Mouse (Mus musculus) hindlimb bud, embryonic 11.5 days (tissue): ENCODE data around the gene Dennd2a.

ENCODE experiments used
- DNase-seq: peaks from one replicate; pipeline ENCODE4 v3.0.0-alpha.2; 2012; ENCODE audit warnings: low read depth, low spot score; ENCODE audit errors: extremely low spot score

Dennd2a gene

DNA sequence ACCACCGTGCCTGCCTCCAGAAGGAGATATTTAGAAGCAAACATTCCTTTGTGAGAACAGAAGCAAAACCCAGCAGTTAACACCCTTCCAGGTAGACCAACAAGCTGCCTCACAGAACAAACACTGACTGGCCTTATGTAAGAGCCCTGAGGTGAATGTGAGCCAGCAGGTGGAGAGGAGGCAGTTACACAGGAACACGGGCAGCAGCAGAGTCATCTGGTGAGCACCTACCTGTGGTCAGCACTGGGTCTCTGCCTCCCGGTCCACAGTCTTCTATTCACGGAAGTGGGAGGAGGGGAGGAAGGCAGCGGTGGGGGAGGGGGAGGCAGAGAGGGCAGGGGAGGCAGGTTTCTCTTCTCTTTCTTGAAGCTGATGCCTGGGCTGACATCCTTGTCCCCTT is 35.2 kb downstream of the Dennd2a start:
- no peak for DNase-seq

DNA sequence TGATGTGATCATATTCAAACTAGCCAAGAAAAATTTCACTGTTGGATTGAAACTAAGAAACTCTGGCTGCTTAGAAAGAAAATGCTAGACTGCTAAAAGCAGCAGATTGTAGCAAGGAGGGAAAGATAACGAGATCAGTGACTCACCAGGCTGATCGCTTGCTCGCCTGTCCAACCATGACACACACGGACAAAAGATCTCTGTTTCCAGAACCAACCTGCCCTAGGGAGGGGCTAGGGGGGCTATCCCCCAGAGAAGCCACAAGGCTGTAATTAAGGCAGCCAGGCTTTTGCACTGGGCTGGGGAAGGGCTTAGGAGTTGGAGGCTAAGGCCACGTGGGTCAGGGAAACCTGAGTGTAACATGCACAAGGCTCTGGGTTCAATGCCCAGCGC is 41.9 kb downstream of the Dennd2a start:
- no peak for DNase-seq

DNA sequence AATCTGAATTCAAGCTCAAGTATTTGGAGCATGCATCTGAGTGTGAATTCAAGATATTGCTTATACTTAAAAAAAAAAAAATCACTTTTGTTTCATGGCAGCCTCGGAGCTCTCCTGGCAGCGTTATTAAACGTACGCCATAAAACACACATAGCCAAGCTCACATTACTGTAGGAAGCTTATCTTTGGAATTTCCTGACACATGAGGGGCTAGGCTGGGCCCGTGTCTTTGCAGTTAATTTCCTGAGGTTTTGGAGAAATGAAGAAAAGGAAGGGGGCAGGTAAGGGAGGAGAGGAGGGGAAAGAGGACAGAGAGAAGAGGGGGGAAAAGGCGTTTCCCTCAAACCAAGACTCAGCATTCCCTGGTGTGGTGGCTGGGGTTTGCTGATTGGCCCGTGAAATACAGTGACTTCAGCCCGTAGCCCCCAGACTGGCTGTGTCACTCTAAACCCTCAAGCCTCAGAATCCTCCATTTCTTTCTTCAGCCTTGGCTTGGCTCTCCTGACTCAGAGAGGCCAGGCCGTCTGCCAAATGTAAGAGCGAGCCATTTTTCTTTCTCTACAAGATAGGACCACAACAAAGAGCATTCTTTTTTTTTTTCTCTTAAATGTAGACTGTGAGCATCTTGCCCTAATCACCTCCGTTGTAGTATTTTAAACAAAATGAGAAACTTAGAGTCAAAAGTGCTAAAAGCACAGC is 42.5 kb downstream of the Dennd2a start:
- DNase-seq, result no peak

DNA sequence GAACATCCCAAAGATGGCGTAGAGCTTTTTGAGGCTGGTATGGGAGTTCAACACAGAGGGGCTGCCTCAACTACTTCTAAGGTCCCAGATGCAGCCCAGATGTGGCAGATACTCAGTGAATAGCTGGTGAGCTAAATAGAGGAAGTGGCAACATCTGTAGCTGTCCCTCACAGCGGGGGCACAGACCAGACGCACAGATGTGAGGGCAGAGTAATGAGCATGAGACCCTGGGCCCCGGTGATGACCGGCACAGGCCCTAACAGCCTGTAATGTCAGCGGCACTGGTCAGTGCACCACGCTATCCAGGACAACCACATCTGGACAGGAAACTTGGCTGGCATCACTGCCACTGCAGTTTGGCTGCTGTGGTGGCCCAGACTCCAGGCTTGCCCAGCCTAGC is 54.2 kb downstream of the Dennd2a start:
- no peak for DNase-seq

DNA sequence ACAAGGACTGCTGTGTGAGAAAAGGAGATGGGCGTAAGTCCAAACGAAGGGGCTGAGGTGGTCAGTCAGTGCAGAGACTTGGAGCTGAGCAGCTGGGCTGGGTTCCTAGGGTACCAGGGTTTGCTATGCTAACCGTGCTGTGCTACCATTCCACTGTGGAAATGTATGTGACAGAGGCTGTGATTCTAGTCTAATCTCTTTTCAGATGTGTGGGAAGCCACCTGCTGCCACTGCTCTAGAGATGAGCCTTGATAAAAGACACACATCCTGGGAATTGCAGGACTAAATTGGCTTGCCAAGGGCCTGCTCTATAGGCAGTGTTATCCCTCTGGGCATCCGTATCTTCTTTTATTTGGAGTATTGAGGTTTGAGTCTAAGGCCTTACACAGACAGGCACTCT is 60.5 kb downstream of the Dennd2a start:
- DNase-seq, result no peak

DNA sequence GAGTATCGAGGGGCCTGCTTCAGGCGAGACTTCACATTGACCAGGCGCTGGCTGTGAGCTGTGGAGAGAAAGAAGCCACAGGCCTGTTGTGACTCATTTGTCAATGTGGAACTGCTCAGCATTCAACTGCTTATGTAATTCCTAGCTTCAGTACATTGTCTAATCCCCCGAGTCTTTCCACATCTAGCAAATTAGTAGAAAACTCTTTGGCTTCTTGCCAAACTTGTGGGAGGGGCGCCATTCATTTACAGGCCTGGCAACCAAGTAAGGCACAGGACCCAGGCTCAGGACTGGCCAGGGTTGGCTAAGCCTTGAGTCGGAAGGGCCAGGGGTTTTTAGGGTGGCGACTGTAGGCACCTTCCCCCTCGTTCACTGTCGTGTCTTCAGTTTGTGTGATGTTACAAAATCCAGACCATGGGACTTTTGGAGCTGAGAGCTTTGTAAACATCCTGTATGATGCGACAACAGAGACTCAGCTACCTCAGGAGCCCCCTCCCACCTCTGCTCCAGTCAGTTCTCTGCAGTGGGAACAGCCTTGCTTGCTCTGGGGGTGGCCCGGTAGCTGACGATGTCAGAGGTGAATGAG is 64.4 kb downstream of the Dennd2a start:
- DNase-seq, result no peak

DNA sequence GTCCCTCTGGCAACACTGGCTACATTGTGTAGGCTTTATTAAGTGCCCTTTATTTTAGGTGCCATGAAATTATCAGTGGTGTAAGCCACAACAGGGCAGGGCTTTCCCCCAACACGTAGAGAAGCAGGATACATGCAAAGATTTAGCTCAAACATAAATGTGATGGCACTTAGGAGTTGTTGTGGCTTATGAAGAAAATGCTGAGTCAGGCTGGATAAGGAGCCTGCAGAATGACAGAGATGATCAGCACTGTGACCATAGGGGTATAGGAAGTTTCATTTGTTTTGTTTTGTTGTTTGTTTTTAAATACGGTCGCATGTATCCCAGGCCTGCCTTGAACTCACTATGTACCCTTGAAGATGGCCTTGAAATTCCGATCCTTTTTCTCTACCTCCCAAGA is 65.5 kb downstream of the Dennd2a start:
- DNase-seq, result no peak

DNA sequence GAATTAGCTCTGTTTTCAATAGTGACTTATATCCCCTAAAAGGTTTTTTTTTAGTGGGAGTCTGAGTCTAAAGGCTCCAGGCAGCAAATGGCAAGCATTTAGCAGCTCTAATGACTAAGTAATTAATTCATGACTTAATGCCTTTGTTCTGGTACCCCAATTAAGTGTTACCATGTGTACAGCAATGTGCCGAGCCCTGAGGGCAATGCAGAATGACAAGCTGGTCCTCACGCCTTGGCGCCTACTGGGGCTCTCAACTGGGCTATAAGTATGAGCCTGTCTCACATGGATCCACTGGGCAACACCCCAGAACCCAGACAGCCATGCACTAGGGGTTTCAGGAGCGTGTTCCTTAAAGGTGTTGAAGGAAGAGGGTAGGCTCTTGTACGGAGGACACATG is 66.5 kb downstream of the Dennd2a start:
- DNase-seq, result no peak

DNA sequence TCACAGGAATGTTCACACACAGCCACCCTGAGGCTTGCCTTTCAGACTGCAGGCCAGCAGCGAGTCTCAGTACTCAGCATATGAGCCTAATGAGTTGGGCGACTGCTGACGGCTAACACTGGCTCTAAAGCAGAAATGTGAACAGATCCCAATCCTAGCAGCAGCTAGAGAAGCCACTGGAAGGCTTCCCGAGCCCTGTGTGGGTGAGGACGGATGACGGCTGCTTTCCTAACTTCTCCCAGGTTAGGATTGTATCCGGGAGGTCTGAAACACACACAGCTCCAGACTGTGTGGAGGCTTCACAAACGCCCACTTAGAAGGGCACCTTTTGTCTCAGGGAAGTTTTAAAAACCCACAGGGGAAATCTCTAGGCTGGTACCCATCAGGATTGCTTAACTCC is 69.4 kb downstream of the Dennd2a start:
- DNase-seq, result no peak

DNA sequence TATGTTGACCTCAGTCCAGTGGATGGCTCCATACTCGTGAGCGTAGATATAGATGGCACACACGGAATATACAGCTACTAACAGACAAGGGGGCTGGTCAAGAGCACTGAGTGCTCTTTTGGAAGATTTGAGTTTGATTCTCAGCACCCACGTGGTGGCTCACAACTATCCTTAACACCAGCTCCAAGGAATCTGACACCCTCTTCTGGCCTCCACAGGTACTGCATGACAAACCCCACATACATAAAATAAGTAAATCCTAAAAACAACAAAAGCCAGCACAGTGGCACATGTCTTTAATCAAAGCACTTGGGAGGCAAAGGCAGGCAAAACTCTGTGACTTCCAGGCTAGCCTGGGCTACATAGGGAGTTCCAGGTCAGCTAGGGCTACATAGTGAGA is 74.0 kb downstream of the Dennd2a start:
- DNase-seq, result no peak

DNA sequence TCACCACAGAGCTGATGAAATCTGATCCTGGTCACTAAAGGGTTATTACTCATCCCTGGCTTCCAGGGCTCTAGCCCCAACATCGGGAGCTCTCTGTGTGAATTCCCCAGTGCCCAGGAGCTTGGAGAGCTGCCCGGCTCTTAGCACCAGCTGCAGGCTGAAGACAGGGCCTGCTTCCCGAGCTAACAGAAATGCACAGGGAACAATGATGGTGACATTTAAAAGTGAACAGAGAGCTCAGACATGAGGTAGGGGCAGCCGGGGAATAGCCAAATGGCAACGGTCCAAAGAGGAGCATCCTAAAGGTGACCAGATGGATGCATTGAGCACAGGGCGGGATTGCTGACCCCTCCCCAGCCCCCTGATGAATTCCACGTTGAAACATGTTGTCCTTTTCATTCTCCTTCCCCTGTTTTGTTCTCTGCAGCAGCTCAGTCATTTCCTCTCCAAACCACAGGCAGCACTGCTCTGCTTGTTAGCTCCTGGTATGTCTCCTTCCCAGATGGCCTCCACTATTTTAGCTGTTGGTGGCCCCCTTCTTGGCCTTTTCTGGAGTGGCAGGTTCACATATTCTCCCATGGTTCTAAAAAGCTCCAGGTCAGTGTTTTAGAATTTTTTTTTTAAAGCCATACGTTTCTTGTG is 79.0 kb downstream of the Dennd2a start:
- no peak for DNase-seq

DNA sequence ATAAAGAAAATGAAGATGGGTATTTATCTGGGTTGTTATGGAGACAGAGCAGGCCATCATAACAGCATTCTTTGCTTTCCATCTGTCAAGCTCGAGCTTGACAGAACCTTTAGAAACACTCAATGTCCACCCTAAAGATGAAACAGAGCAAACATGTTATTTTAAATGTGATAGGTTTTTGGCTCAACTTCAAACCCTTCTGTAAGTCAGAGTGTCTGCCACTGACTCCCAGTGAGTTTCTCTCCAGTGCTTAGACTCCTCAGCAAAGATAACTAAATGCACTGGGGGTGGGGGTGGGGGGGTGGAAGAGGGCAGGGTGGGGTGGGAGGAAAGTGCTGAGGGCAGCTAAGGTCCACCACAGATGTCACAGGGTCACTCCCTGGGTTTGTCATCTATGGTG is 81.0 kb downstream of the Dennd2a start:
- no peak for DNase-seq

DNA sequence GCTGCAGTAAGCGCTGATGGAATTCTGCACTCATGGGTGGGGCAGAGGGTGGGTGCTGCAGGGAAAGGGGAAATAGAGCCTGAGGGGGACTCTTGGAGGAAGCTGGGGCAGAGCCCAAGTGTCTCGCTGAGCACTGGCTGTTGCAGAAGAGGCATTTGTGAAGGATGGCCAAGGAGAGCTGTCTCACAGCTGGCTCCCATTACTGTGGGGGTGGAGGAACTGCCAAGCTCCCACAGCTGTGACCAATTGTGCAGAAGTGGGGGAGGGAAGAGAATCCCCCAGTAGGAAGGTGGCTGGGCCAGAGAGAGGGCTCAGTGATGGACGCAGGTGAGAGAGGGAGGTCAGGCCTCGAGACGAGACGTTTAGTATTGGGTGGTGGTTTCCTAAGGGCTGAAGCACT is 83.2 kb downstream of the Dennd2a start:
- no peak for DNase-seq

DNA sequence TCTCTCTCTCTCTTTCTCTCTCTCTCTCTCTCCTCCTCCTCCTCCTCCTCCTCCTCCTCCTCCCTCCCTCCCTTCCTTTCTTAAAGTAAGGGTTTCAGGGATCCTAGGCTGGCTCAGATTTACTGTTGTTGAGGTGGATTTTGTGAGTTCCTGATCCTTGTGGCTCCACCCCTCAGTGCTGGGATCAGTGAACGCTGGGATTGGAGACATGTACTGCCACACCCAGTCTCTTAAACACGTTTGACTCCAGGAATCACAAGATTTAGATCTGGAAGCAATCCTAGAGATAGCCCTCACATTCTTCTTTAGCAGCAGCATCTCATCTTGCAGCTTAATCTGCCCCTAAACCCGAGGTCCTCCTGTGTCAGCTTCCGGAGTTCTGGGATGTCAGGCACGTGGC is 84.8 kb downstream of the Dennd2a start:
- no peak for DNase-seq

DNA sequence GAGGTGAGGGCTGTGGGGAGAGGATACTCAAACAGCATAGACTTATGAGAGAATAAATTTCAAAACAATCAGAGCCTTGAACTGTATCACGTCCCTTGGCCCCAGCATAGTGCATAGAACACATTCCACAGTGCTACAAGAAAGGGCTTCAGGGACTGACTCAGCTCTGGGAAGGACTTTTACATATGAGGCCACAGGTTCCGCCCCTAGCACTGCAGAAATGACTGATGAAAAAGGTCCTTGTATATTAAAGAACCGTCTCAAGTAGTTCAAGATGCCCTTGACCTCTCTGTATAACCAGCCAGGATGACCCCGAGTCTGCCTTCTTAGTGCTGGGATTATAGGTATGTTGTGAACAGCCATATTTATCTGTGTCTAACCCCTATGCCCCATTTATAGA is 85.4 kb downstream of the Dennd2a start:
- DNase-seq, result no peak

DNA sequence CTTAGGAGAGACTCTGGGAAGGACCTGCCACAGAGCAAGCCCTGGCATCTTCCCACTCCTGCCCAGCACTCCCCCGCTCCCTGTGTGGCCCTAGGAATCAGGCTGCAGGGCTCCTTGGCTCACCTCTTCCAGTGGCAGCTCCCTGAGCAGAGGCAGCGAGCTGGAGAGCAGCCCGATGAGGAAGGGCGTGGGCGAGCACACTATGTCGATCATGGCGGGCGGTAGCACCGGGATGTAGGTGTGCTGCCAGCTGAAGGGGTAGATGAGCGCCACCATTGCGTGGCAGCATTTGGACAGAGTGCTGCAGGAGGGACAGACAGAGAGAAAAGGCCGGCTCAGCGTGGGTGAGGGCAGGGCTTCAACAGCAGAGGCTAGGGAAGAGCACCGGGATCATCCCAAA is 87.6 kb downstream of the Dennd2a start:
- DNase-seq, result no peak

DNA sequence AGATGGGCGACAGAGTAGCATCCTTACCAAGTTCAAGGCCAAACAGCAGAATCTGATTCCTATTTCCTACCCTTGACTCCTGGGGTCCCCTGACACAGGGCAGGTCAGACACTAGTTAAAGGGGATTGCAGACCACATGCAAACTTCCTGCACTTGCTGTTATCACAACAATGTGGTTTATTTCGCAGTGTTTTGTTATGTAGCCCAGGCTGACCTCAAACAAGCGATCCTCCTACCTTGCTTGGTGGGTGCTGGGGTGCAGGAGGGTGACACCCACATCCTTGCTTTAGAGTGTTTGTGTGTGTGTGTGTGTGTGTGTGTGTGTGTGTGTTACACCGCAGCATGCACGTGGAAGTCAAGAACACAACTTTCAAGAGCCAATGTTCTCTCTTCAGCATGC is 88.2 kb downstream of the Dennd2a start:
- no peak for DNase-seq

DNA sequence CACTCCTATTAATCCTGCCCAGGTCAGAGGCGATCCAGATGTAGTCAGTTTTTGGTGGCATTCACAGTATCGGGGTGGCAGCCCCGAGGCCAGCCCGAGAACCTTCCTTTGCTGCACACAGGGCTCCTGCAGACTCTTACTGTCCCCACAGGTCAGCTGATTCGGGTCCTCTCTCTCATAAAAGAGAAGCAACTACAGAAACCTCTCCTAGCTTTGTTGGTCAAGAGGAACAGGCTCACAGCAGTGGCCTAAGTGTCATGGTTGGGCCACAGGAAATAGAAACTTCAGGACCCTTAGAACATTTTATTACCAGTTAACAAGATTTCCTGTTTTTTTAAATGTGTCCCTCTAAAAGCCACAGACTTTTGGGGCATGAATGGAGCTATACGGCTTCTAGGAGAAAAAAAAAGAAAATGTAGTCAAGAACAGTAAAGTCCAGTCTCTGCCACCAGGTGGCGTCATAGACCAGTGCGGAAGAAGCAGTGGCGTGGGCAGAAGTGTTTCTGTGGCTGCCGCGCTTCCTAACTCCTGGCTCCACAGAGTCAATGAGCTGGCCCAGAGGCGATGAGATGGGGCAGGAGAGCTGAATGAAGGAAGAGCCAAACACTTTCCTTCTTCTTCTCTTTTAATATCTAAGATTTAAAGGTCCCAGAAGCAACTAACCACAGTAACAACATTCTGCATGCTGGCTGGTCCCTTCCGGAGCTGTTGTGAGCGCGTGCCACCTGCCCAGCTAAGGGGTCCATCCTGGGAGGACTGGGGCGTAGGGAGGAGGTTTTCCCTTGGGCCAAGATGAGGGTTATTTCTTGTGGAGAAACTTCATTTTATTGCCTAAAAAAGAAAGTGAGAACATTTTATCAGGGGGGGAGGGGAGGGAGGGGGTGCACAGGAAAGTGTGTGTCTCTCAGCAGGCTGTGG is 94.8 kb downstream of the Dennd2a start:
- DNase-seq, result peak; percentile 53

DNA sequence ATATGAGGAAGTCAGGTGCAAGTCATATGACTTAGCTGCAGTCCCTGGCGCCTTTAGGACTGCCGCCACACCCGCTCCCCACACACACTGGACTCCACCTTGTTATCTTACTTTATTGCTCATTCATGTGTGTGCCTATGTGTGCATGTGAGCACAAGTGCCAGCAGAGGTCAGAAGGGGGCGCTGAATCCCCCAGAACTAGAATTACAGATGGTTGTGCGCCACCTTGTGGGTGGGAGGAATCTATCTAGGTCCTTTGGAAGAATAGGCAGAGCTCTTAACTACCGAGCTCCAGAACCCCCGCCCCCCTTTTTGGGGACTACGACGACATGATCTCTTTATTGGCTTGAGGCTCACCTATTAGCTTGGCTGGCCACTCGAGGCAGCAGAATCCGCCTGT is 97.6 kb downstream of the Dennd2a start:
- no peak for DNase-seq

DNA sequence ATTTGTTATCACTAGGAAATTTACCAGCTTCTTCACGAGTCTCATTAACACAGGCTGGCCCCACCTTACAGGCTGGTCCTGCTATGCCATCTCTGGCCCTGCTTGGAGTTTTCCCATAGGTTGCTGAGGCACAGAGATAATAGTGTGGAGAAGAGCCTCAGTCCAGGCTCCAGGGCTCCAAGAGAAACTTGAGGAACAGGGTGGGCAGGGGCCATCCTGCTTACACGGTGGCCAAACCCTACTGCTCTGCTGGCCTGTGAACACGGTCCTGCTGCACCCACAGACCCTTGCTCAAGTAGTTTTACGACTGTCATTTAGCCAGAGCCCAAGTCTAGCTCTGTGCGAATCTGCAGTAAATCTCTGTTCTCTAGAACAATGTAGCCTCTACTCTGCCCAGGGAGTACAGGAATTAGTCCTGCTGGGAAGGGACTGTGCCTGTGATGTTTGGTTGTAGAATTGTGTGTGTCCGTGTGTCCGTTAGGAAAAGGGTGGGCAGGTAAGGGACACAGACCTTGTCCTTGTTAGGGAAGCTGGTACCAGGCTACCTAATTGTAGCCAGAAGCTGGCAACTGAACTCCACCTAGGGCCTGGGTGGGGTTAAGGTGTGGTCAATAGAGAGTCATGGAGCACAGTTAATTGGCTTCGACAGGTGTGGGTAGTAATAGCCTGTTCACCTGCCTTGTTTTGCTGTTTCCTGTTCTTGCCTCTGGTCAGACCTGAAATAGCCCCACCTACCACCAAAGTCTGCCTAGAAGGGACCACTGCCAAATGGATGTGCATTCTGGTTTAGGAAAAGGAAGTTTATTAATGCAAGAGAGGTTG is 102.1 kb downstream of the Dennd2a start:
- no peak for DNase-seq

DNA sequence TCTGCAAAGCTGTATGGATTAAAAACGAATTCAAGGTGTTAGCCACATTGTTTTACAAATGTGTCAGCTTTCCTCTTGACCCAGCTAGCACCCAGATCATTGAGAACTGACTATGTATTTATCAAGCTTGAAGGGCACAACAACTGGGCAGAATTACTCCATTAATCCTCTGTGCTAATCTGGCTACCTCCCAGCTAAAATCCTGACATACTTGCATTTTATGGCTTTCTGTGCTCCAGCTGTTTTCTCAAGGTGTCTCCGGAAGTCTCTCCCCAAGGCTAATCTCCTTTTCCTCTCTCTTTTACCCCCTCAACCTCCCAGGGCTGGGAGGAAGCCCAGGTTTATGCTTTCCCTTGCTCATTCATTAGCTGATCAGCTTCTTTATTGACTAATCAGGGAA is 103.1 kb downstream of the Dennd2a start:
- DNase-seq, result no peak
